Mouse (Mus musculus) hindbrain, embryonic 15.5 days (tissue): Measurements from ENCODE around the gene Col5a1. TPM values are rescaled to one million over a fixed set of nuclear protein-coding genes. Genes with fewer than 3 reads are reported as not detected.
A peak's percentile ranks its signal among the peaks of the same experiment; 100 is the strongest.

Experiments used
- ATAC-seq: fragments of 200-750 bp; cut with Nextera tagmentation; 2 replicates; pipeline ENCODE4 v1.8.0; 2017; ENCODE audit warnings: low read depth, moderate number of reproducible peaks, moderate TSS enrichment; ENCODE audit not compliant: low FRiP score
- H3K27ac ChIP-seq: fragments of 300-500 bp; sonication (generic); replicated peaks from 2 replicates; pipeline ENCODE4 v1.5.1; 2015; ENCODE audit warnings: mild to moderate bottlenecking, inconsistent platforms
- H3K27me3 ChIP-seq: fragments of 300-500 bp; sonication (generic); 2 replicates; pipeline ENCODE4 v1.6.1; 2015; ENCODE audit warnings: control low read depth, inconsistent platforms
- H3K36me3 ChIP-seq: fragments of 300-500 bp; sonication (generic); 2 replicates; pipeline ENCODE4 v1.6.1; 2015; ENCODE audit warnings: control low read depth, inconsistent platforms
- H3K4me1 ChIP-seq: fragments of 300-500 bp; sonication (generic); replicated peaks from 2 replicates; pipeline ENCODE4 v1.6.1; 2015; ENCODE audit warnings: control low read depth, inconsistent platforms
- H3K4me2 ChIP-seq: fragments of 300-500 bp; sonication (generic); 2 replicates; pipeline ENCODE4 v1.6.1; 2015; ENCODE audit warnings: moderate library complexity, mild to moderate bottlenecking, inconsistent platforms
- H3K4me3 ChIP-seq: fragments of 300-500 bp; sonication (generic); 2 replicates; pipeline ENCODE4 v1.5.1; 2015; ENCODE audit warnings: mild to moderate bottlenecking, inconsistent platforms
- H3K9ac ChIP-seq: fragments of 300-500 bp; sonication (generic); 2 replicates; pipeline ENCODE4 v1.6.1; 2015; ENCODE audit warnings: inconsistent platforms
- H3K9me3 ChIP-seq: fragments of 300-500 bp; sonication (generic); 2 replicates; pipeline ENCODE4 v1.6.1; 2016; ENCODE audit warnings: control low read depth, inconsistent platforms
- WGBS: fragments of 180-500 bp; shearing (Covaris S2); methylation state at CpG from one replicate; pipeline ENCODE4 v1.1.7; 2015; 5-methylcytosine and 5-hydroxymethylcytosine counted together
- polyA plus RNA-seq: library from polyadenylated mRNA; unstranded; fragments of >200 nt; fragmentation: Nextera tagmentation; extraction: Ambion mirVana; gene quantifications from 2 replicates; pipeline ENCODE4 v1.2.1, GENCODE M21; 2015

Col5a1 gene
- polyA plus RNA-seq, 1 experiment from 2014 or later = 12.0 TPM

DNA sequence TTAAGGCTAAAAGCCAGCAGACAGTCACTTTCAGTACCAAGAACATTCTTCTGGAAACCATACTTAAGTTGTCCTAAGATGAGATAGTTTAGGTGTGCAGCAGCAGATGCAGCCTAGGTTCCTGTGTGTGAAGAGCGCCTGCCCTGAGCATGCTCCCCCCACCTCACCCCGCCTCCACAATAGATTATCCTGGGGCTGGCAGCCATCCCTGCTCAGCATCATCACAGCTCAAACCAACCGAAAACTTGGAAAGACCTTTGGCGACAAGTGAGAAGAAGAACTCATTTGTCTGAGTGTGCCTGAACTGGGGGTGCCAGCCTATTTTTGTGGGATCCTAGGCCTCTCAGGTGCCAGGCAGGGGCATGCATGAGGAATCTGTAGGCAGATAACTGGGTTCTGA is 139.6 kb downstream of the Col5a1 start:
- H3K36me3 ChIP-seq = no peaks in the 10 kb centered on the region
- H3K9me3 ChIP-seq = no peaks in the 10 kb centered on the region
- no peak overlapping the region for H3K4me3 ChIP-seq
- ATAC-seq = no peak
- no peak overlapping the region for H3K27ac ChIP-seq
- no peaks in the 10 kb centered on the region for H3K4me1 ChIP-seq
- WGBS = 72% methylated on average over 4 of the region's 4 CpGs
- H3K4me2 ChIP-seq = no peak overlapping the region
- H3K9ac ChIP-seq = no peak overlapping the region
- H3K27me3 ChIP-seq = no peaks in the 10 kb centered on the region

GRCm38 (mm10) chr2:28031860-28032259 is 145.6 kb downstream of the Col5a1 start:
- Histone ChIP-seq H3K4me2 (no peak overlapping the region), H3K4me3 (no peak overlapping the region), H3K4me1 (peaks cover 13% of the 10 kb centered on the region), H3K36me3 (no peaks in the 10 kb centered on the region), H3K27me3 (no peaks in the 10 kb centered on the region), H3K9me3 (no peaks in the 10 kb centered on the region), H3K9ac (no peak overlapping the region), H3K27ac (no peak overlapping the region)
- no peak for ATAC-seq
- 78% methylated on average over 9 of the region's 9 CpGs for WGBS

DNA sequence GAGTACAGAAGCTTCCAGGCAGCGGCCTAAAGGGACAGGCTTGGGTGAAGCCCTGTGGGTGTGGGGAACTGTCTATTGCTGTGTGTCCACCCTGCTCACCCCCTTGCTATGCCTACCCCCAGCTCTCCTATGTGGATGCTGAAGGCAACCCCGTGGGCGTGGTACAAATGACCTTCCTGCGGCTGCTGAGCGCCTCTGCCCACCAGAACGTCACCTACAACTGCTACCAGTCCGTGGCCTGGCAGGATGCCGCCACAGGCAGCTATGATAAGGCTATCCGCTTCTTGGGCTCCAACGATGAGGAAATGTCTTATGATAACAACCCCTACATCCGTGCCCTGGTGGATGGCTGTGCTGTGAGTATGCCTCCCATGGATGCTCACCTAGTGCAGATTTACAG is 146.2 kb downstream of the Col5a1 start:
- no peak overlapping the region for H3K9ac ChIP-seq
- 88% methylated on average over 11 of the region's 11 CpGs for WGBS
- H3K36me3 ChIP-seq = no peaks in the 10 kb centered on the region
- no peak overlapping the region for H3K4me3 ChIP-seq
- H3K27ac ChIP-seq = no peak overlapping the region
- H3K9me3 ChIP-seq = no peaks in the 10 kb centered on the region
- ATAC-seq = no peak
- no peaks in the 10 kb centered on the region for H3K27me3 ChIP-seq
- H3K4me1 ChIP-seq = peaks cover 19% of the 10 kb centered on the region
- no peak overlapping the region for H3K4me2 ChIP-seq

DNA sequence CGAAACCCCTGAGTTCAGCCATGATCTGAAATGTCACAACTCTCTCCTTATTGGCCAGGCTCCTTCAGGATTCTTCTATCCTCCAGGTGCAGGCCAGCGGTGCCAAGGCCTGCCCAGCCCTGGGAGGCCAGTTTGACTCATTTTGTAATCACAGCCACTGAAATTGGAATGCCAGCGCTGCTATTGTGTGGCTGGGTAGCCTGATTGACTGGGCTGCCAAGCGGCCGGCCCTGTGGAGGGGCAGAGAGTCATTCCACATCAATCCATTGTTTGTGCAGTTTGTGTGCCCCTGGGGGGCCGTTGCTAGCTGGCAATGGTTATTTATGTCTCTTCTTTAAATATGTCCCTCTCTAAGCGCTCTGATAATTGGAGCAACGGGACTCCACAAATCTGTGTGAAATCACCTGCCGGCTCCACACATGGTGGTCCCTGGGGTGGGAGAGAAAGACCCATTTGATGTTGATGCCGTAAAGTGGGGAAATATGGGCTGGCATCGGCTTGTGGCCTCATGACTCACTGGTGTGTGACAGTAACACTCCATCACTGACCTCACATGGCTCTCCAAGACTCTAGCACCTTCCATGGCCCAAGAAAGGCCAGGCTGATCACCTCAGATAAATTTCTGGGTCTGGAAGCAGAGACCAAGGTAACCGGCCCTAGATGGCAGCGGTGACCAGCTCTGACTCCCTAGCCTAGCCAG is 147.9 kb downstream of the Col5a1 start:
- no peaks in the 10 kb centered on the region for H3K9me3 ChIP-seq
- 0 out of 2 replicates have a peak, but pooled peaks have one; percentile 11 for ATAC-seq
- no peaks in the 10 kb centered on the region for H3K36me3 ChIP-seq
- WGBS = 42% methylated on average over 13 of the region's 13 CpGs
- no peaks in the 10 kb centered on the region for H3K27me3 ChIP-seq
- no peak overlapping the region for H3K9ac ChIP-seq
- peak overlapping the region; percentile 5; the same call in 1 of the 2 replicates for H3K27ac ChIP-seq
- peaks cover 33% of the 10 kb centered on the region for H3K4me1 ChIP-seq
- no peak overlapping the region for H3K4me3 ChIP-seq
- H3K4me2 ChIP-seq = no peak overlapping the region

GRCm38 (mm10) chr2:28036788-28037187 is 150.6 kb downstream of the Col5a1 start:
- no peaks in the 10 kb centered on the region for H3K36me3 ChIP-seq
- no peak overlapping the region for H3K4me2 ChIP-seq
- no peak overlapping the region for H3K9ac ChIP-seq
- no peak overlapping the region for H3K27ac ChIP-seq
- H3K27me3 ChIP-seq = no peaks in the 10 kb centered on the region
- H3K9me3 ChIP-seq = no peaks in the 10 kb centered on the region
- no peak for ATAC-seq
- peaks cover 33% of the 10 kb centered on the region for H3K4me1 ChIP-seq
- 82% methylated on average over 13 of the region's 13 CpGs for WGBS
- H3K4me3 ChIP-seq = no peak overlapping the region

- no peaks in the 10 kb centered on the region for H3K9me3 ChIP-seq
- H3K4me1 ChIP-seq = peaks cover 33% of the 10 kb centered on the region
- no peaks in the 10 kb centered on the region for H3K27me3 ChIP-seq
- H3K9ac ChIP-seq = no peak overlapping the region
- H3K36me3 ChIP-seq = no peaks in the 10 kb centered on the region
- no peak overlapping the region for H3K4me3 ChIP-seq
- no peak overlapping the region for H3K4me2 ChIP-seq
- ATAC-seq = peak; percentile 28; the same call in 1 of the 2 replicates
- peak overlapping the region; percentile 50 for H3K27ac ChIP-seq
- 52% methylated on average over 12 of the region's 12 CpGs for WGBS
These were observed 151.5 kb downstream of the Col5a1 start for GRCm38 (mm10) chr2:28037505-28038390.

GRCm38 (mm10) chr2:28038391-28039096 is 152.3 kb downstream of the Col5a1 start:
- peak overlapping the region; percentile 50 for H3K27ac ChIP-seq
- ATAC-seq = peak; percentile 61; the same call in 1 of the 2 replicates
- H3K4me1 ChIP-seq = peaks cover 31% of the 10 kb centered on the region
- H3K36me3 ChIP-seq = no peaks in the 10 kb centered on the region
- H3K4me2 ChIP-seq = no peak overlapping the region
- H3K9ac ChIP-seq = no peak overlapping the region
- 67% methylated on average over 14 of the region's 14 CpGs for WGBS
- H3K27me3 ChIP-seq = no peaks in the 10 kb centered on the region
- H3K9me3 ChIP-seq = no peaks in the 10 kb centered on the region
- no peak overlapping the region for H3K4me3 ChIP-seq

- Histone ChIP-seq H3K4me1 (peaks cover 21% of the 10 kb centered on the region), H3K9ac (no peak overlapping the region), H3K36me3 (no peaks in the 10 kb centered on the region), H3K4me3 (no peak overlapping the region), H3K27ac (no peak overlapping the region), H3K27me3 (no peaks in the 10 kb centered on the region), H3K9me3 (no peaks in the 10 kb centered on the region), H3K4me2 (no peak overlapping the region)
- WGBS = 95% methylated on average over 10 of the region's 10 CpGs
- ATAC-seq = no peak
These were observed 153.6 kb downstream of the Col5a1 start for GRCm38 (mm10) chr2:28039647-28040325.

DNA sequence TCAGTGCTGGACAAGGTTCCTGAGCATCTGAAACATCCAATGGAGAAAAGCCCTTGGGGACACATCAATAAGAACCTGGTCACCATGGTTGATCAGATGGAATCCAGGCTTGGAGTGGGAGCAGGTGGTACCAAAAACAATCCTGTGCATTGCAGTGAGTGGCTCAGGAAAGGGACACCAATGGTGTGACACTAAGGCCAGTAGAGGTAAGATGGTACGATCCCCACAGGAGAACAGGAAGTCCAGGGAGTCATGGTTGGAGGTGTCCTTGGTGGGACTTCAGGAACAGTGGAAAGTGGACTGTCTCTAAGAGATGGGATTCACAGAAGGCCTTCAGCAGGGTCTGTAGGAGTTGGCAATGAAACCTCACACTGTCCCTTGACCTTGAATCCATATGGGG is 154.2 kb downstream of the Col5a1 start:
- Histone ChIP-seq H3K27ac (no peak overlapping the region), H3K4me2 (no peak overlapping the region), H3K36me3 (no peaks in the 10 kb centered on the region), H3K9ac (no peak overlapping the region), H3K4me1 (peaks cover 21% of the 10 kb centered on the region), H3K9me3 (no peaks in the 10 kb centered on the region), H3K4me3 (no peak overlapping the region), H3K27me3 (no peaks in the 10 kb centered on the region)
- WGBS = 97% methylated on average over 1 of the region's 1 CpGs
- no peak for ATAC-seq

DNA sequence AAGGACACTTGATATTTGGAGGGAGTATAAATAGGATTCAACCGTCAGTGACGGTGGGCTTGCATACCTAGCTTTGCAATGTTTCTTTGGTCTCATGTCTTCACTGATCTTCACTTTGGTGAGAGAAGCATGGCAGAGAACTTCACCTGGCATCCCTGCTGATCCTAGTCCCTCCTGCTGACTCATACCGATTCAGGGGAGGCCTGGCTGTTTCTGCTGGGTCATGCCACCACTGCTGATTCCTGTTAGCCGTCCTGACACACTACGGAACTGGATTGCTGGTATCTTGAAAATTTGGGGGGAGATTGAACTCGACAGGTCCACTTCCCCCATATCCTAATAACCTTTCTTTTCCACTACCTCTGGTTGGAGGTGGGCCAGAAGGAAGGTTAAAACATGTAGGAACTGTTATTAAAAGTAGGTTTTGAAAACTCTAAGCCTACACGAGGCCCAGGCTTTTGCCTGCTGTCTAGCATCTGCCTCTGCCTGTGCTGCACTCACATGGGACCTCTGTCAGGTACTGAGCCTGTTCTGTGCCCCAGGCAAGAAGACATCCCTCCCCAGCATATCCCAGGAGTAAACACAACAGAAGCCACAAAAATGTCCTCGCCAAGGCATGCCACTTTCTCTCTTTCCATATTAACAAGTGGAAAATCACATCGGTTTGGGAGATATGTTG is 158.8 kb downstream of the Col5a1 start:
- Histone ChIP-seq H3K9me3 (no peaks in the 10 kb centered on the region), H3K4me1 (no peaks in the 10 kb centered on the region), H3K4me3 (no peak overlapping the region), H3K4me2 (no peak overlapping the region), H3K27ac (no peak overlapping the region), H3K9ac (no peak overlapping the region), H3K36me3 (no peaks in the 10 kb centered on the region), H3K27me3 (no peaks in the 10 kb centered on the region)
- no peak for ATAC-seq
- 84% methylated on average over 9 of the region's 9 CpGs for WGBS

GRCm38 (mm10) chr2:28046311-28046710 is 160.1 kb downstream of the Col5a1 start:
- whole genome bisulfite sequencing = 82% methylated on average over 6 of the region's 6 CpGs
- no peak for ATAC-seq
- no peak overlapping the region for H3K4me2 ChIP-seq

More at GRCm38 (mm10) chr2:28046311-28046710, 160.1 kb downstream of the Col5a1 start:
- no peaks in the 10 kb centered on the region for H3K27me3 ChIP-seq
- H3K36me3 ChIP-seq = no peaks in the 10 kb centered on the region
- no peak overlapping the region for H3K27ac ChIP-seq
- no peaks in the 10 kb centered on the region for H3K9me3 ChIP-seq
- no peak overlapping the region for H3K4me3 ChIP-seq
- H3K9ac ChIP-seq = no peak overlapping the region
- no peaks in the 10 kb centered on the region for H3K4me1 ChIP-seq
